Mouse (Mus musculus) gastrocnemius, postnatal 10 days (tissue): ENCODE measurements at regions not wholly inside any gene's neighbourhood (a gene's known extent, or its start where the extent isn't known, plus 50 kb on each side); places are given as distances from the start of the nearest gene placed in this dataset.

Experiments used
- DNase-seq: peaks from one replicate; pipeline ENCODE4 v3.0.0; 2021; ENCODE audit warnings: mixed read lengths

DNA sequence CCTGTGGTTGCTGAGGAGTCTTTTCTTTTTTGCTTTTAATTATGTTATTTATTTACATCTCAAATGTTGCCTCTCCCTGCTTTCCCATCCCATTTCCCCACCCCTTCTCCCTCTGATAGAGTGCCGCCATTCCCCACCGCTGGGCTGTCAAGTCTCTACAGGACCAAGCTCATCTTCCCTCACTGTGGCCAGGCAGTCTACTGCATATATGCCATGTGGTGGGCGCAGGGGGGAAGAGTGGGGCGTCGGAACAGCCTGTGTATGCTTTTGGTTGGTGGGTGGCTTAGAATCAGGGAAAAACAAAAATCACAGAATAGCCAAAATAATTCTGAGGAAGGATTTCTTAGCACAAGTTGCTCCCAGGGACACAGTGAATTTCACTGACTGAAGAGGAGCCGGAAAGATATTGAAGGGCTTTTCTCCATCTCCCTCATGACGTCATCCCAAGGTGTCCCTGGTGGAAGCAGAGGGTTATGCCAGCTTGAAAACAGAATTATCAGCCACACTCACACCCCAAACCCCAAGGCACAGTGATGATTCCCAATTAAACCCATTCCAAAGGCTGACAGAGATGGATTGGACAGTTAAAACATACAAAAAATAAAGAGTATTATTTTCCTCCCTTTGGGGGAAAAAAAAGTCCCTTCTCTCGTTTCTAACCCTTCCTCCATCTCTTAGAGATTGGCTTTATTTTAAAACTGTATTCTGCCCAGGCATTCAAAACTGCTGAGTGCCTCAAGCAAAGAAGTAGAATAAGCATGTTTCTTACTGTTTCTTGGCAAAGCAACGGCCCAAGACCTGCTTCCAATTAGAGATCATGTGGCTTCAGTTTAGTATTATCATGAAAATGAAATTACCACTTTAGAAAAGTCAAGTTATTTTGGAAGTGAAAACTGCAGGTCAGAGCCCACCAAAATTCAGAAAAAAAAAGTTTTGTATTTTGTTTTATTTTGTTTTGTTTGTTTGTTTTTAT is 232.0 kb downstream of the Clic5 start:
- DNase-seq, result no peak

DNA sequence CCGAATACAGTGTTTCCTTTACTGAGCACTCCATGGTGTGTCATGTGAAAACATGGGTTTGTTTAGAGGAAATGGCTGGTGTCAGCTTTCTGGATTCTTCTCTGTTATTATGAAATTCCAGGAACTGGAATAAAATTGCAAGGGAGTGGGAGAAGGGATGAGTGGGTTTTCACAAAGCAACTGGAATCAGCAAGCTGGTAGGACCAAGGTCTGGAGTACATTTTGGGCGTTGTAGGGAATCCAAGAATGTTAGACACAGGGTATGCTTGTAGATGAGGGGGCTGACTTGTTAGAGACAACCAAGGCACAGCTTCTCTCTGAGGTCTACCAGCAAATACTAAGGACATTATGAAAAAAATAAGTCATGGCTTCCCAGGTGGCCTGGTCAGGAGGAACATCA is 233.8 kb downstream of the Clic5 start:
- DNase-seq, result no peak

DNA sequence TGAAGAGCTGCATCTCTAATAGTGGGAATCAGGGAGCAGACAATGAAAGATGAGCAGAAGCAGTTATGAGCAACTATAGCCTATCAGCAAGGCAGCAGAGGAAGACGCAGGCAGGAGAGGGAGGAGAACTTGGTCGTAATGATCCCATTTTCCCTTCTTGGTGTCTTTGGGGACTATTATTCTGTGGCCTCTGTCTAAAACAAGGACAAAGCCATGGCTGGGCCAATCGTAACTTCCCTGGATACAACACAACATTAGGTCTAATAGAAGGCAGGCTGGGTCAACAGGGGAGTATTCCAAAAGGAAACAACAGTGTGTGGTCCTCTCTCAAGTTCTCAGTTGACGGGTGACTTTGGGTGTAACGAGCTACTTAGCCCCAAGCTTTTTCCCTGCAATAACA is 234.5 kb downstream of the Clic5 start:
- no peak for DNase-seq

DNA sequence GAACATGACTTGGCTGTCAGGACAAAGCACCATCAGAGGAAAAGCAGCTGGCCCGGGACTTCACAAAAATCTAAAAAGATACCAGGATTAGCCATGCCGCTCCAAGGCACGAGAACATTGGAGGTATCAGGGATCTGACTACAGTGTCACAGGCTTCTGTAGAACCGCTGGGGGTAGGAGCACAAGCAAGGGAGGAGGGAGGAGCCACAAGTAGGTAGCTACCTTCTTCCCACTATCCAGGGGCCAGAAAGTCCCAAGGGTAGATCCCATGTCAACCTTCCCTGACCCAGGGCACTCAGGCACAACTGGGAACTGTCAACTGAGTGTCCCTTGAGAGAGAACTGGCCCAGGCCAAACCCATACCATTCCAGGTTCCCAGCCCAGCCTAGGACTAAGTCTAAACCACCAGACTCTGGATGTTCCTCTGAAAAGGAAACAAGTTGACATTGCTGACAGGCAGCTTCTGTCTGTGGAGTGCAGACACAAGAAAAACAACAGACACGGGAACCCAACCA is 235.1 kb downstream of the Clic5 start:
- no peak for DNase-seq

DNA sequence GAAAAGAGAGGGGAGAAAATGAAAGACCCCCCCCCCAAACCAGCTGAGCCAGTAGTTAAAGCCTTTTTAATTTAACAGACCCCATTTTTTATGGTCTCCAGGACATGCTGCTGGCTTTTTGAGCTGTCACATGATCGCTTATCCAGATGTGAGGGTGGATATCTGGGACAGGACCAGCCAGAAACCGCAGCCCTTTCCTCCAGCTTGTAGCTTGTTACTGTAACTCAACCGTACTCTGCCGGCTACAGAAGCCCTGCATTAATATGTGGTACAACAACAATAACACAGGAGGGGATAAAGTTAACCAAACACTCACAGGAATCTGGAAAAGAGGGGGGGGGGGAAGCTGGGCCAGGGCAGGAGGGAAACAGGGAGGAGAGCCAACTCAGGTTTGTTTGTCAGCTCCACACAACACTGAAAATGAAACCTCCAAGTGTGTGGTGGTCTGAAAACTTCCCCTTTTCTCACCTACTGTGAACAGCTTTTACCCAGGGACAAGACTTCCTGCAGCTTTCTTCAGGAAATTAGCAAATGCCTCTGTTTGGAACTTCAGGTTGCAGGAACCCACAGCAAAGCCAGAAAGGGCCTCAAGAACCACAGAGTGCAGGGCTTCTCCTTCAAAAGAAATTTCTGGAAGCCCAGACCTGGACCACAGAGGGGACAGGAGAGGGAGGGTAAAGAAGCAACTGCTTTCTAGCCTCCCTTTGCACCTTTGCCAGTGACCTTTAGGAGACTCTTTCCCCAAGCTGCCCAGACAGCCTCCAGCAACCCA is 244.3 kb downstream of the Clic5 start:
- no peak for DNase-seq

DNA sequence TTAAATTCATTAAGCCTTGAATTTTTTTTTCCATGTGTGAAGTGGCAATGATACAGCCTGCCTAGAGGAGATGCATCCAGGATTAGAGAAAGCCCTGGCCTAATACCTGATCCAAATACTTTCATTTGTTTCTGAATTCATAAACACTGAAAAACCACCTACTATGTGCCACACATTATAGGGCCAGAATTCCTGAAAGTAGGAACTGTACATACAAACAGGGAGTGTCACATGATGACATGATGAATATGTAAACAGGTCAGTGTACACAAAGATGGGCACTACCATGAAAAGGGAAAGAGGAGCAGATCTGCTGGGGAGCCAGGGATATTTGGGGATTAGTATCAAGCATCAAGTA is 244.9 kb downstream of the Clic5 start:
- DNase-seq, result no peak

DNA sequence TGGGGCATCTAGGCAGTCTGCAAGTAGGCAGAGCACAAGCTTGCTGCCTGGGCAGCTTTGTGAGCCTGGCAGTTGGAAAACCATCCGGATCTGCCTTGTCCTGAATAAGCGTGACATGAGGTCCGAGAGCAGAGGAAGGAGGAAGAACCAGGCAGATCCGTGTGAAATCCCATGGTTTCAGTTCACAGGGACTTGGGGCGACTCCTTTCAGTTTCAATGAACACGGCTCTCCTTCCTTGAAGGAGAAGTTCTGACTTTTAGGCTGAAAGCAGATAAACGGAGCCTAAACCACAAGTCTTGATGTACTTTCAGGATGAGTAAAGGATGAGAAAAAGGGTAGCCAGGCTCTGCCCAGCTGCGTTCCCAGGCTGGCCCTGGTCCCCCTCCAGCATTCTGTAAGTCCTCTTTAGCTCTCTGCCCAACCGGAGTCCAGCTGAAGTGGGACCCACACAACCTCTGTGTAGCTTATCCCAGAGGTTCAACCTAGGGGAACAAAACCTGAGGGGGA is 248.2 kb downstream of the Clic5 start:
- no peak for DNase-seq

DNA sequence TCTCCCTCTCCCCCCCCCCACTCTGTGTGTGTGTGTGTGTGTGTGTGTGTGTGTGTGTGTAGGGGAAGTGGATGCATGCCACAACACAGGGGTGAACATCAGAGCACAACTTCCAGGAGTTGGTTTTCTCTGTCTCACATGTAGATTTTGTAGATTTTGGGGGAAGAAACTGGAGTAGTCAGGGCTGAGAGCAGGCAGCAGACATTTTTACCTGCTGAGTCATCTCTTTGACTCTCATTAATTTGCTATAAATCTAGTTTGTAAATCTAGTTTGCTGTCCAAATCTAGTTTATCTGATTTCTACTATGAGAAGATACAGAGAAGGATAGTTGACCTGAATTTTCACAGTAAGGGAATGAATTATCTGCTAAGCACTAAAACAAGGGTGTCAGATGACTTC is 250.1 kb downstream of the Clic5 start:
- no peak for DNase-seq

DNA sequence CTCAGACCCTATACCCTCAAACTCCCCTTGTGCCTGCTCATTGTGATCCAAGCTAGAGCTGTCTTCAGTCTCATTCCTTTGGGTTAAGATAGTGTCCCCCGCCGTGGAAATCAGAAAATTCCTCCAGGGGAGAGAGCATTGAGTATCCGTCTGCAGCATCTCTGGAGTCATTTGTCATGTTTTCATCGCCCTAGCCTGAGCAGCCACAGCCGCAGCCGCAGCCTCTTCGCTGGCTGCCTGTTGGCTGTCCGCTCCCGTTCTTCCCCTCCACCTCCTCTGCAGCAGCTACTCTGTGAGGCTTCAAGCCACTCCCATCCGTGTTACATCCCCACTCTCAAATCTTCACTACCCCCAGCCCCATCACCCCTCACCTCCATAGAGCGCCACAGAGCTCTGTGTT is 255.1 kb downstream of the Clic5 start:
- DNase-seq, result no peak

DNA sequence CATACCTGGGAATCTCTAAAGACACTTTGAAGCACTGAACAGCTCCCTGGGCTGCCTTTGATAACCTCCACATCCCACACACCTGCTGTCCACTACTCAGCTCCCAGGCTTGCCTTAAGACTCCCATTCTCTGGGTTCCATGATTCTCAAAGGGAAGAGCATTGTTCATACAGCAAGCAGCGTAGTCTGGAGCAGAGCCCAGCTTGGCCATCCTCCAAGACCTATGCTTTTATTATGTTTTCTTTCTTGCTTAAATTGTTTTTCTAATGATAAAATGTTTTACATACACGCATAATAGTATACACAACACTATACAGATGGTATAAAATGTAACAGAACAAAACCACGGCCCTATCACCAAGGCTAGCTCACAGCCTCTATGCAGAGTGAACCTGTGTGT is 257.0 kb downstream of the Clic5 start:
- no peak for DNase-seq
